Mouse (Mus musculus) bone marrow, adult 2 months (tissue): ENCODE results near the gene Plekhg3. TPM values are rescaled to one million over a fixed set of nuclear protein-coding genes. Genes with fewer than 3 reads are reported as not detected.

Experiments used
- H3K27ac ChIP-seq: fragments of 200-500 bp; 2 replicates; pipeline ENCODE4 v1.5.1; 2012; ENCODE audit warnings: low read depth, mild to moderate bottlenecking, control low read depth, inconsistent platforms, low read length; ENCODE audit not compliant: control insufficient read depth, poor library complexity, insufficient read depth
- H3K4me1 ChIP-seq: fragments of 200-500 bp; 2 replicates; pipeline ENCODE4 v1.6.1; 2011; ENCODE audit warnings: low read length; ENCODE audit not compliant: control insufficient read depth, insufficient read depth
- H3K4me3 ChIP-seq: fragments of 200-500 bp; replicated peaks from 2 replicates; pipeline ENCODE3; 2011; ENCODE audit warnings: mild to moderate bottlenecking, low read depth, low read length, control low read depth; ENCODE audit not compliant: control insufficient read depth
- CTCF ChIP-seq: fragments of 200-500 bp; IDR thresholded peaks from 2 replicates; pipeline ENCODE4 v1.5.1; 2011; ENCODE audit warnings: low read length, control low read depth; ENCODE audit not compliant: control insufficient read depth, insufficient read depth
- POLR2A ChIP-seq: fragments of 200-500 bp; IDR thresholded peaks from 2 replicates; pipeline ENCODE4 v1.6.1; 2011; ENCODE audit warnings: low read depth, mild to moderate bottlenecking, control low read depth, low read length, borderline replicate concordance; ENCODE audit not compliant: control insufficient read depth
- WGBS: fragments of 180-500 bp; shearing (Covaris S2); methylation state at CpG from one replicate; pipeline ENCODE4 v1.1.7; 2018; 5-methylcytosine and 5-hydroxymethylcytosine counted together
- polyA plus RNA-seq: library from polyadenylated mRNA; stranded (reverse); fragments of >200 nt; gene quantifications from 2 replicates; pipeline ENCODE4 v1.2.4, GENCODE M21; 2011; ENCODE audit warnings: low replicate concordance; ENCODE audit not compliant: missing spikeins, insufficient read depth, insufficient read length

Plekhg3 gene
- polyA plus RNA-seq, 1 experiment, result 24.0 TPM

DNA sequence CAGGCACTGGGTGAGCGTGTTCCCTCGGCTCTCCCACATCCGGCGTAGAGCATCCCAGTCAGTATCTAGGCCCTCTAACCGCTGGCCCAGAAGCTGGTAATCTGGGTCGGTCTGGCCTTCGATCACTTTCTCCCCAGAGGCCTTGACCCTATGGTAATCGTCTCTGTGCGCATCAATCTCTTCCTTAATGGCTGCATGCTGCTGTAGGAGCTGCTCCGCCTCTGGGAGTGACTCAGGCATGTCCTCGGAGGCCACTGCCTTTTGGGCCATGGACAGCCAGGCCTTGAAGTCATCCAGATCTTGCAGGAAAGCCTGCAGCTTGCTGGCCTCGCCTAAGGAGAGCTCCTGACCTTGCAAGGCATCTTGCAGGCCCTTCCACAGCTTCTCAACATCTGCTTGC is 81.9 kb downstream of the Plekhg3 start:
- H3K4me3 ChIP-seq, result no peak overlapping the region
- TF ChIP-seq POLR2A (no peak), CTCF (no peak)
- no peaks in the 10 kb centered on the region for H3K4me1 ChIP-seq
- 92% methylated on average over 12 of the region's 12 CpGs for WGBS
- no peak overlapping the region for H3K27ac ChIP-seq

DNA sequence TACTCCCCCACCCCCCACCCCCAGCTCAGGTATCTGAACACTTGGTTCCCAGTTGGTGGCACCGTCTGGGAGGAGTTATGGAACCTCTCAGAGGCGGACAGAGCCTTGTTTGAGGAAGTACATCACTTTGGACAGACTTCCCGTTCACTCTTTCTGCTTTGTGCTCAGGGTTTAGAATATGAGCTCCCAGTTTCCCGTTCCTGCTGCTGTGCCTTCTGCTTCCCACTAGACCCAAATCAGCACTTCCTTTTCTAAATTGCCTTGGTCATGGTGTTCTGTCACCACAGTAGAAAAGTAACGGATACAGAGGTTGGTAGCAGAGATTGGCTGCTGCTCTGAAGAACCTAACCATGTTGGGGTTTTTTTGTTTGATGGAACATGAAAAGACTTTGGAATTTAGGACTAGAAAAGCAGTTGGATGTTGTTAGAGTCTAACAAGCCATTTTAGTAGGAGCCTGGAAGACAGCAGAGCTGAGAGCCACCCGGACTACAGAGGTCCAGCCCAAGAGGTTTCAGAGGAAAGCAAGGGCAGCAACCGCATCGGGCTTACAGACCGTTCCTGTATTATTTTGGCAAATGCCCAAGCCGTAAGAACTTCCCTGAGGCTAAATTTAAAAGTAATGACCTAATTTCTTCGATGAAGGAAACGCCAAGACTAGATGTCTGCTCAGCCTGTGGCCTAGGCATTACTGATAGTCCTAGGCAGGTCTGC is 84.3 kb downstream of the Plekhg3 start:
- Histone ChIP-seq H3K27ac (no peak overlapping the region), H3K4me1 (no peaks in the 10 kb centered on the region), H3K4me3 (no peak overlapping the region)
- TF ChIP-seq CTCF (no peak), POLR2A (no peak)
- WGBS, result 6% methylated on average over 12 of the region's 12 CpGs

DNA sequence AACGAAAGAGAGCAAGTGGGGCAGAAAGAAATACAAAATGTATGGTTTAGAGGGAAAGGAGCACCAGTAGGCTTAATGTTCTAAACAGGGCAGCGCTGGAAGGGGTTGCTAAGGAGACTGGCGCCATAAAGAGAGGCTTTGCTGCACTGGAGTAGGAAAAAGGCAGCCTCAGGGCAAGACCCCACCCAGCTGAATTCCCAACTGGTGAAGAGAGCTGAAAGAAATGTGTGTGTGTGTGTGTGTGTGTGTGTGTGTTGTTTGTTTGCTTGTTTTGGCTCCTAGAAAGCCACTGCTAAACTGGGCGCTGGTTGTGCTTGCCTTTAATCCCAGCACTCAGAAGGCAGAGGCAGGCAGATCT is 84.9 kb downstream of the Plekhg3 start:
- Histone ChIP-seq H3K27ac (no peak overlapping the region), H3K4me3 (no peak overlapping the region), H3K4me1 (no peaks in the 10 kb centered on the region)
- 59% methylated on average over 4 of the region's 4 CpGs for WGBS
- no peak for TF ChIP-seq POLR2A
- TF ChIP-seq CTCF, result no peak

DNA sequence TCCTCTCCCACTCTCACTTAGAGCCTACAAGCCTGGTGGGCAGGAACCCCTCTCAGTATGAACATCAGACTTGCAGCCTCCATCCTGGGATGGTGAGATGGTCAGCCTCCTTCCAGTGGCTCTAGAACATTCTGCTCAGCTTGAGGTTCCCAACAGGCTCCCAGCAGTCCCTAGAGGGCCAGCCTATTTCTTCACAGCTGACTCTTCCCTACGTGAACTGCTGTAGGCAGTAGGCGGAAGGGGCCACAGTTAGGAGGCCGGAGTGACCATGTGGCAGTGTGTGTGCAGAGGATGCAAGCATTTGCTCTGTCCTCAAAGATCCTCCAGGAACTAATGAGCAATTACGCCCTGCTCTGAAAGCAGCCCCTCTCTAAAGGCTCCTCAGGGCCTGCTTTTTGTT is 87.5 kb downstream of the Plekhg3 start:
- H3K27ac ChIP-seq, result no peak overlapping the region
- TF ChIP-seq CTCF, result no peak
- TF ChIP-seq POLR2A, result no peak
- H3K4me3 ChIP-seq, result no peak overlapping the region
- no peaks in the 10 kb centered on the region for H3K4me1 ChIP-seq
- 86% methylated on average over 4 of the region's 4 CpGs for WGBS

DNA sequence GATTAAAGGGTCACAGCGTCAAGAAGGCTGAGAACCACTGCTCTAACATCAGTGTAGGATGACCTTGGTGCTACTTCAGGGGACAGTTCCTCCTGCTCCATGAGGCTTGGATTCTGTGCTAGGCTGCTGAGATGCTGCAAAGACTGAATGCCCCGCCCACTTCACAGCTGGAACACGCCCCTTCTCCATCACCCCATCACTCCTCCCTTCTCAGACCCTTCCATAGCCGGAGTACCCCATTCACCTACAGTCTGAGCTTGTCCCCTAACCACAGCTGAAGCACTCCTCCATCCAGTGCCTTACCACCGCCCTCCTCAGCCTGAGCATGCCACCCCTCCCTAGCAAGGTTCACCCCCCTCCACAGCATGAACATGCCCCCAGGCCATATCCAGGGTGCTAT is 89.2 kb downstream of the Plekhg3 start:
- TF ChIP-seq POLR2A, result no peak
- no peak for TF ChIP-seq CTCF
- WGBS, result 86% methylated on average over 5 of the region's 5 CpGs
- H3K4me3 ChIP-seq, result no peak overlapping the region
- no peaks in the 10 kb centered on the region for H3K4me1 ChIP-seq
- no peak overlapping the region for H3K27ac ChIP-seq

DNA sequence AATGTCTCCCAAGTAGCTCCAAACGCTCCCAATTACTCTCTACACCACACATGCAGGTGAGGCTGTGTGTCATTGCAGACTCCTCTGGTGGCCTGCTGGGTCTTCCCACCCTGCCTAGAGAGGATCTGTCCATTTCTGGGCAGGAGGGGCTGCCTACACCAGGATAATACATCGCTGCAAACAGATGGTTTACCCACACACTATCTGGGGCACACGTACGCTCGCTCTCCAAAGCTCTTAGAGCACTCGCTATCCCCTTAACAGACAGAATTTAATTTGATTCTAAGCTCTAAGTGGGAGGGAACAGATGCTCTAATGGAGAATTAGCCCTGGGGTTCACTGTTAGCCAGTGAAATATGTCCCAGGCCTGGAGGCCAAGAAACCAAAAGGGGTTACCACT is 92.7 kb downstream of the Plekhg3 start:
- 91% methylated on average over 6 of the region's 6 CpGs for WGBS
- Histone ChIP-seq H3K4me1 (no peaks in the 10 kb centered on the region), H3K4me3 (no peak overlapping the region), H3K27ac (no peak overlapping the region)
- no peak for TF ChIP-seq POLR2A

Other genes starting within 250 kb of the Plekhg3 start
- gene Akap5, start 206.0 kb upstream of the Plekhg3 start, polyA plus RNA-seq, result 1.2 and 4.3 TPM in 2 replicates
- gene Zbtb25, start 161.3 kb upstream of the Plekhg3 start, polyA plus RNA-seq, result 5.5 and 7.8 TPM in 2 replicates
- 3.9 and 5.2 TPM in 2 replicates for gene Zbtb1, start 160.6 kb upstream of the Plekhg3 start, polyA plus RNA-seq
- gene Hspa2, start 126.7 kb upstream of the Plekhg3 start, polyA plus RNA-seq, result 1.3 and 3.0 TPM in 2 replicates
- not detected in 2 replicates for gene Ppp1r36, start 113.4 kb upstream of the Plekhg3 start, polyA plus RNA-seq
- 89.3 and 102 TPM in 2 replicates for gene Sptb, start 179.7 kb downstream of the Plekhg3 start, polyA plus RNA-seq
- gene Churc1, start 234.6 kb downstream of the Plekhg3 start, polyA plus RNA-seq, result 24.8 and 32.2 TPM in 2 replicates
- gene Fntb, start 234.7 kb downstream of the Plekhg3 start, polyA plus RNA-seq, result 12.5 and 15.7 TPM in 2 replicates